Mouse (Mus musculus) ES-E14 (cell line): ENCODE data around the gene Rpa2.

Source experiments
- CHD2 ChIP-seq: IDR thresholded peaks from 2 replicates; pipeline ENCODE4 v1.6.1; 2014; ENCODE audit warnings: mild to moderate bottlenecking, low read depth, low read length, inconsistent platforms
- ZNF384 ChIP-seq: IDR thresholded peaks from 2 replicates; pipeline ENCODE4 v1.6.1; 2012; ENCODE audit warnings: low read depth, low read length, inconsistent platforms

GRCm38 (mm10) chr4:132734766-132735165 lies 33.4 kb upstream of the Rpa2 start:
- no peak for TF ChIP-seq CHD2
- no peak for TF ChIP-seq ZNF384
